Mouse (Mus musculus) liver, adult 2 months (tissue): Measurements from ENCODE around the gene Tent5c. TPM values are rescaled to one million over a fixed set of nuclear protein-coding genes. Genes with fewer than 3 reads are reported as not detected.

Experiments
- DNase-seq: peaks from one replicate; pipeline ENCODE4 v3.0.0-alpha.2; 2011; ENCODE audit warnings: low read depth, low spot score; ENCODE audit errors: extremely low read depth
- H3K27ac ChIP-seq: fragments of 200-500 bp; replicated peaks from 2 replicates; pipeline ENCODE4 v1.5.1; 2012; ENCODE audit warnings: low read depth, mild to moderate bottlenecking, control low read depth, inconsistent platforms, low read length; ENCODE audit not compliant: insufficient read depth
- H3K27me3 ChIP-seq: fragments of 200-500 bp; 2 replicates; pipeline ENCODE4 v1.6.1; 2012; ENCODE audit warnings: mild to moderate bottlenecking, moderate library complexity, low read length, inconsistent platforms; ENCODE audit not compliant: control insufficient read depth, insufficient read depth
- H3K36me3 ChIP-seq: fragments of 200-500 bp; 2 replicates; pipeline ENCODE4 v1.6.1; 2012; ENCODE audit warnings: low read length, inconsistent platforms; ENCODE audit not compliant: control insufficient read depth, insufficient read depth
- H3K4me1 ChIP-seq: fragments of 200-500 bp; 2 replicates; pipeline ENCODE4 v1.6.1; 2011; ENCODE audit warnings: low read length; ENCODE audit not compliant: control insufficient read depth, insufficient read depth
- H3K4me3 ChIP-seq: fragments of 200-500 bp; 2 replicates; pipeline ENCODE4 v1.5.1; 2011; ENCODE audit warnings: low read depth, mild to moderate bottlenecking, control low read depth, low read length, moderate library complexity; ENCODE audit not compliant: insufficient read depth
- H3K79me2 ChIP-seq: fragments of 200-500 bp; 2 replicates; pipeline ENCODE4 v1.6.1; 2012; ENCODE audit warnings: inconsistent platforms, mild to moderate bottlenecking, low read length, moderate library complexity; ENCODE audit not compliant: control insufficient read depth, insufficient read depth
- H3K9ac ChIP-seq: fragments of 200-500 bp; 2 replicates; pipeline ENCODE4 v1.6.1; 2012; ENCODE audit warnings: low read depth, mild to moderate bottlenecking, control low read depth, inconsistent platforms, low read length
- CTCF ChIP-seq: fragments of 200-500 bp; IDR thresholded peaks from 2 replicates; pipeline ENCODE4 v1.5.1; 2011; ENCODE audit warnings: low read depth, low read length, control low read depth
- POLR2A ChIP-seq: fragments of 200-500 bp; IDR thresholded peaks from 2 replicates; pipeline ENCODE4 v1.6.1; 2011; ENCODE audit warnings: low read length, control low read depth; ENCODE audit not compliant: insufficient read depth; ENCODE audit errors: extremely low read depth
- WGBS: fragments of 180-500 bp; shearing (Covaris S2); methylation state at CpG from one replicate; pipeline ENCODE4 v1.1.7; 2018; 5-methylcytosine and 5-hydroxymethylcytosine counted together
- polyA plus RNA-seq: library from polyadenylated mRNA; depleted of rRNA; stranded (reverse); fragments of >200 nt; gene quantifications from 2 replicates; pipeline ENCODE4 v1.2.3, GENCODE M21; 2012
- total RNA-seq: library from RNA; depleted of rRNA; stranded (reverse); fragments of >200 nt; gene quantifications from 2 replicates; pipeline ENCODE4 v1.2.3, GENCODE M21; 2014

The Tent5c gene
- total and polyA plus RNA-seq, 2 experiments = 3.1 to 6.7 TPM

- H3K36me3 ChIP-seq = no peaks in the 10 kb centered on the region
- no peak overlapping the region for H3K9ac ChIP-seq
- TF ChIP-seq CTCF (no peak), POLR2A (no peak)
- WGBS = 69% methylated on average over 2 of the region's 2 CpGs
- no peaks in the 10 kb centered on the region for H3K79me2 ChIP-seq
- H3K27ac ChIP-seq = no peak overlapping the region
- no peak for DNase-seq
- H3K4me1 ChIP-seq = peaks cover 1% of the 10 kb centered on the region; the same call in 1 of the 2 replicates
- H3K27me3 ChIP-seq = no peaks in the 10 kb centered on the region
- no peak overlapping the region for H3K4me3 ChIP-seq
These were observed 25.2 kb downstream of the Tent5c start for GRCm38 (mm10) chr3:100463959-100464265.

DNA sequence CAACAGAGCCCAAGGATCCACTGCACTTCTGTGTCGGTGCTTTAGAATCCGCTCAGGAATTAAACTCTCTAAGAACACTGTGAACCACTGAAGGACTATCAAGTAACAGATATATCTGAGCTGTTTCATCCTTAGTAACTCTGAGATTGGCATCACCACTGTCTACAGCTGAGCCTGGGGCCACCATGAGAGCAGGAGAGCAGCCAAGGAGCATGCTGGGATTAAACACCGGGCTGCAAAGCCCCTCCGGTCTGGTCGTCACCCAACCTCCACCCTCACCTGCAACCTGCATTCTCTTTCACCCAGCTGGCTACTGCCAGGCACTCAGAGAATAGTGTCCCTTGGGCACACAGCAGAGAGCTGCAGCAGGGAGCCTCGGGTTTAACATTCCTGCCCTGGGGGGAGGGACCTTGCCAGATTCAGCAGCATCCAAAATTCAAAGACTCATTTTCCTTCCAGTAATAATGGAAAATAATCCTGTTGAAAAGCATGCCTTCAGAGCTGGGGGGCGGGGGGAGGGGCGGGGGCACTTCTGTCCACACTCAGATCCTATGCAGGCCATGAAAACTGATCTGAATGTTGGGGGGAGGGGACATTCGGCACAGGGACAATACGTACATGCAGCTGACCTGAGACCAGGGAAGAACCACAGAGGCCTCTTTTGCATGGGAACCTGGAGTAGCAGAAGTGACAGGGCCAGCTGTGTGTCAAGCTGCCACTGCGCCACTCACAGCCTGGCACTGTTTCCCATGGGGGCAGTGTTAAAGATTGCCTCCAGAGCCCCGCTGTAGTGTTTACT lies 25.8 kb downstream of the Tent5c start:
- TF ChIP-seq POLR2A (no peak), CTCF (no peak)
- no peak overlapping the region for H3K9ac ChIP-seq
- no peak for DNase-seq
- no peaks in the 10 kb centered on the region for H3K36me3 ChIP-seq
- 62% methylated on average over 12 of the region's 12 CpGs for WGBS
- H3K4me1 ChIP-seq = peaks cover 1% of the 10 kb centered on the region; the same call in 1 of the 2 replicates
- H3K79me2 ChIP-seq = no peaks in the 10 kb centered on the region
- H3K4me3 ChIP-seq = no peak overlapping the region
- no peaks in the 10 kb centered on the region for H3K27me3 ChIP-seq
- no peak overlapping the region for H3K27ac ChIP-seq

- peaks cover 1% of the 10 kb centered on the region; the same call in 1 of the 2 replicates for H3K4me1 ChIP-seq
- H3K79me2 ChIP-seq = no peaks in the 10 kb centered on the region
- 45% methylated on average over 8 of the region's 8 CpGs for WGBS
- no peaks in the 10 kb centered on the region for H3K36me3 ChIP-seq
- H3K9ac ChIP-seq = no peak overlapping the region
- no peak overlapping the region for H3K4me3 ChIP-seq
- H3K27ac ChIP-seq = no peak overlapping the region
- H3K27me3 ChIP-seq = no peaks in the 10 kb centered on the region
- peak; percentile 43 for DNase-seq
- TF ChIP-seq CTCF (no peak), POLR2A (no peak)
These were observed 26.7 kb downstream of the Tent5c start for GRCm38 (mm10) chr3:100462235-100463083.

DNA sequence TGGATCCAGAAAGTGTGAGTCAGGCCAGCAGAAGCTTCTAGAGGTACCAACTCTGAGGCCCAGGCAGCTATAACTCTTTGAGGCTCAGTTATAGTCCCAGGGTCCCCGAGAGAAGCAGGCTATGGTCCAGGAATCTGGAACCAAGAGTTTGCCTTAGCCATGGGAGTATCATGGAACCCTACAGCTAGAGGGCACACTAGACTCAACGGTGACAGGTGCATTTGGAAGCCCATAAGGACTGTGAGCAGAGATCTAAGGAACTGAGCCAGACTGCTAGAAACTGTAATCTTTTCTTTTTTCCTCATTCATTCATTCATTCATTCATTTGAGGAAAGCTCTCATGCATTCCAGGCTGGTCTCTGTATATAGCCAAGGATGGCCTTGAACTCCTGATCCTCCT lies 28.6 kb downstream of the Tent5c start:
- TF ChIP-seq POLR2A = no peak
- TF ChIP-seq CTCF = peak; percentile 47
- Histone ChIP-seq H3K79me2 (no peaks in the 10 kb centered on the region), H3K4me1 (no peaks in the 10 kb centered on the region; the same call in 1 of the 2 replicates), H3K27ac (no peak overlapping the region), H3K4me3 (no peak overlapping the region), H3K27me3 (no peaks in the 10 kb centered on the region), H3K9ac (no peak overlapping the region), H3K36me3 (no peaks in the 10 kb centered on the region)
- WGBS = 75% methylated on average over 2 of the region's 2 CpGs
- no peak for DNase-seq

DNA sequence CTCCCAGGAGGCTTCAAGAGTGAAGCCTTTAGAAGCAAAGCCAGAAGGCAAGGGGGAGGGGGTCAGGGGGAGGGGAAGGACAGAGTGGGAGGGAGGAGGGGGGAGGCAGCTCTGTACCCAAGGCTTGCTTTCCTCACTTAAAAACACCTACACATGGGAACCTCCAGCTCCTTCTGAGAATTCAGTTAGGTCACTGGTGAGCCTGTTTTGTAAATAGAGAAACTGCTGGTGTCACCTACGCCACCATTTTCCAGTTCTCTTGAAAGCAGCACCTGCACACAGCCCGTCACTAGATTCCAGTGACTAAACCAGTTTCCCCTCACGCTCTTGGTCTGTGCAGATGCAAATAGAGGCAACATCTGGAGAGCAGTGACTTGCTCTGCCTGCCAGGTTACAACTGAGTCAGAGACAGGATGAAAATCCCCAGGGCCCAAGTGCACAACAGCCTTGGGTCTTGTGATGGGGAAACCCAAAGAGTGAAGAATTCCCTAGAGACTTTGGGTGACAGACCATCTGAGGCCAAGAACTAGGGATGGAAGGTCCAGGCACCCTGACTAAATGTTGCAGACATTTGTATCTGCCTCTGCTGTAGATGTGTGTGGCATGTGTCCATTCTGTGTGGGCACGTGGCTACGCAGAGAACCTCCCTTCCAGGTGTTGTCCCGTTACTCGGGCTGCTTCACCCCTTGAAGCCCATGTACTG lies 45.2 kb downstream of the Tent5c start:
- H3K79me2 ChIP-seq = no peaks in the 10 kb centered on the region
- TF ChIP-seq CTCF (no peak), POLR2A (no peak)
- WGBS = 92% methylated on average over 7 of the region's 7 CpGs
- no peaks in the 10 kb centered on the region for H3K36me3 ChIP-seq
- no peaks in the 10 kb centered on the region for H3K4me1 ChIP-seq
- DNase-seq = no peak
- H3K27ac ChIP-seq = no peak overlapping the region
- no peak overlapping the region for H3K4me3 ChIP-seq
- no peaks in the 10 kb centered on the region for H3K27me3 ChIP-seq
- no peak overlapping the region for H3K9ac ChIP-seq
